27 mouse cellular contexts compared by ENCODE assay signal in the genomic region with DNA sequence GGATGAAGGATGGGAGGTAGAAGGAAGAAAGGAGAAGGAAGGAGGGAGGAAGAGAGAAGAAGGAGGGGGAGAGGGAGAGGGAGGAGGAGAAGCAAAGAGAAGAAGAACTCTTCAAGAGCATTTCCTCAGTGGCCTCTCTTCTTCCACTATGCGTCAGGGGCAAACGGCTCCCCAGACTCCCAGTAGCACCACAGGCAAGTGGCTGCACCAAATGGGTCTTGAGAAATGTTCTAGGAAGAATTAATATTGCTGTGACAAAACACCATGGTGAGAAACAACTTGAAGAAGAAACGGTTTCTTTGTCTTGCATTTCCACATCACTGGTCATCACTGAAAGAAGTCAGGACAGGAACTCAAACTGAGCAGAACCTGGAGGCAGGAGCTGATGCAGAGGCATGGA.
"Had no signal": no experiment of that assay in that cellular context is flagged by ENCODE, and none has a peak within 500 bp of the region (broad histone marks: within the 10 kb centered on the region; RNA-seq: fewer than 3 reads in every experiment).

No protein-coding gene starts in this region.

- H3K9ac ChIP-seq: embryonic facial prominence, embryonic 12.5 days; embryonic facial prominence, embryonic 13.5 days; embryonic facial prominence, embryonic 15.5 days; forebrain, embryonic 12.5 days; forebrain, embryonic 13.5 days; forebrain, embryonic 15.5 days had no signal

- H3K4me2 ChIP-seq: embryonic facial prominence, embryonic 12.5 days; embryonic facial prominence, embryonic 13.5 days; embryonic facial prominence, embryonic 15.5 days; forebrain, embryonic 12.5 days; forebrain, embryonic 13.5 days; forebrain, embryonic 15.5 days had no signal

- H3K27ac ChIP-seq: embryonic facial prominence, embryonic 10.5 days; embryonic facial prominence, embryonic 12.5 days; embryonic facial prominence, embryonic 13.5 days; embryonic facial prominence, embryonic 15.5 days; forebrain, embryonic 10.5 days; forebrain, embryonic 12.5 days; forebrain, embryonic 13.5 days; forebrain, embryonic 15.5 days; gastrocnemius, adult 2 months; heart, adult 2 months had no signal

- H3K36me3 ChIP-seq: embryonic facial prominence, embryonic 10.5 days; embryonic facial prominence, embryonic 12.5 days; embryonic facial prominence, embryonic 13.5 days; embryonic facial prominence, embryonic 15.5 days; forebrain, embryonic 10.5 days; forebrain, embryonic 12.5 days; forebrain, embryonic 15.5 days had no signal

- H3K27me3 ChIP-seq: embryonic facial prominence, embryonic 12.5 days; embryonic facial prominence, embryonic 13.5 days; embryonic facial prominence, embryonic 15.5 days; forebrain, embryonic 12.5 days; forebrain, embryonic 13.5 days; forebrain, embryonic 15.5 days had no signal

- DNase-seq: cerebellum, adult 8-10 months; cerebellum, adult 9-10 months; cerebellum, adult 9-11 months; cerebellum, postnatal 10 days; cerebellum, postnatal 14 days; cerebellum, postnatal 25 days; cerebellum, postnatal 36 days; embryo, embryonic 11 days; gastrocnemius, adult 2 months; gastrocnemius, postnatal 10 days; gastrocnemius, postnatal 14 days; gastrocnemius, postnatal 25 days; gastrocnemius, postnatal 36 days; heart, adult 11 months; heart, adult 18-20 months; heart, adult 2 months had no signal

- H3K4me3 ChIP-seq: embryonic facial prominence, embryonic 10.5 days; embryonic facial prominence, embryonic 12.5 days; embryonic facial prominence, embryonic 13.5 days; embryonic facial prominence, embryonic 15.5 days; erythroblast, embryonic 14.5 days; forebrain, embryonic 10.5 days; forebrain, embryonic 12.5 days; forebrain, embryonic 13.5 days; forebrain, embryonic 15.5 days; gastrocnemius, adult 2 months; heart, adult 2 months had no signal

- H3K9me3 ChIP-seq: embryonic facial prominence, embryonic 10.5 days; embryonic facial prominence, embryonic 12.5 days; embryonic facial prominence, embryonic 13.5 days; embryonic facial prominence, embryonic 15.5 days; forebrain, embryonic 10.5 days; forebrain, embryonic 12.5 days; forebrain, embryonic 13.5 days; forebrain, embryonic 15.5 days had no signal

- ATAC-seq: forebrain, embryonic 13.5 days; forebrain, embryonic 14.5 days; forebrain, embryonic 15.5 days; forebrain, embryonic 16.5 days had no signal
